Mouse (Mus musculus): ENCODE results near the gene D11Wsu47e.

Gene D11Wsu47e

GRCm38 (mm10) chr11:113735151-113735550, 50.9 kb downstream of the D11Wsu47e start:
- DNase-seq (ENCODE audit: low spot score in 2 of 2) = no peak

- DNase-seq (ENCODE audit: low spot score in 2 of 2) = no peak
Observed at GRCm38 (mm10) chr11:113736848-113737552, 52.8 kb downstream of the D11Wsu47e start.

GRCm38 (mm10) chr11:113737553-113737854, 53.3 kb downstream of the D11Wsu47e start:
- DNase-seq (ENCODE audit: low spot score in 2 of 2) = no peak

GRCm38 (mm10) chr11:113737912-113738311, 53.7 kb downstream of the D11Wsu47e start:
- no peak for DNase-seq (ENCODE audit: low spot score in 2 of 2)

- DNase-seq (ENCODE audit: low spot score in 2 of 2) = peak in 1 of 2 experiments; percentile 35
Observed at GRCm38 (mm10) chr11:113739213-113739612, 55.0 kb downstream of the D11Wsu47e start.

GRCm38 (mm10) chr11:113740100-113740499, 55.9 kb downstream of the D11Wsu47e start:
- DNase-seq (ENCODE audit: low spot score in 2 of 2) = no peak

- DNase-seq (ENCODE audit: low spot score in 2 of 2) = no peak
Observed at GRCm38 (mm10) chr11:113742998-113743397, 58.8 kb downstream of the D11Wsu47e start.
